Mouse (Mus musculus): ENCODE results near the gene Nhlrc2.
A peak's percentile ranks its signal among the peaks of the same experiment; 100 is the strongest.

The Nhlrc2 gene

DNA sequence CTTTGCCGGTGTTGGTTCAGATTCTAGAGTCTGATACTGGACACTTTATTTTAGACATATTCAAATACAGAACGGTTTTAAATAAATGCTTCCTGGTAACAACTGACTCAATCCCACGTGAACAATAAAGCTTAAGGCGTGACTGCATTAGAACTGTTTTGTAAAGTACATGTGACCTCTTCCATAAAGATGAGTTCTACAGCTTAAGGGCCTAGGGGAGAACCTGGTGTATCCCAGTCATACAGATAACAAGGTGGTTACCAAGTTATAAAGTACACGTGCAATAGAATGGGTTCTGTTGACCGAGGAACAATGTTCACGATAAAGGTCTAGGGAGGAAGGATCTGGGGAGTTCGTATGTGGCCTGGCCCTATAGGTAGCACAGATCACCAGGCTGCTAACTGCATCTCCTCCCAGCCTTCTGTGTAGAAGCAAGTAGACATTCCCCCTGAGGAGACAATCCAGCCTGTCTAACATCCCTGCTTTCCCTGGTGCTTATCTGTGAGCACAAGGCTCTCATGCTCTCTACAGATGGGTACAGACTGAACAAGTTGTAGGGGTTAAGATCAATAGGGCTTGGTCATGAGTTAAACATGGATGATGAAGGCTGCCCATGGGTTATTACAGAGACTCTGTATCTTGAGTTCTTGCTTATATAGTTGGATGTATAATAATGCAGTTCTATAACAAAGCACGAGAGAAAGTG is 14.5 kb downstream of the Nhlrc2 start:
- DNase-seq (ENCODE audit: extremely low read depth, low read depth, low spot score): no peak

DNA sequence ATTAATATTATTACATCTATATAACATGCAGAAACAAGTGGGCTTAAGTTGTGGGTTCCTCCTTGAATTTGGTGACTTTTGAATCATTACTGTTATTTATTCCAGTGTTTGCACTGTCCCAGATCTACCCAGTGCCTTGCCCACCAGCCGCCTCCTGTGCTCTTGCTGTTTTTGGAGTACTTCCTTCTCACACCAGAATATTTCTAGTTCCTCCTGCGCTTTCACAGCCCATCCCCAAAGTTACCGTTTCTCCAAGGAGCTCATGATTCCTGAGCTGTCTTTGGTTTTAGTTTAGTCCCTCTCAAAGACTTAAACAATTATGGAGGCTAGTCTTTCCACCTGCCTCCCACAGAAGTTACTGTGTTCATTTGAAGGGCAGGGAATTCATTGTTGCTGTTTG is 15.4 kb downstream of the Nhlrc2 start:
- DNase-seq (ENCODE audit: extremely low read depth, low read depth, low spot score): no peak

DNA sequence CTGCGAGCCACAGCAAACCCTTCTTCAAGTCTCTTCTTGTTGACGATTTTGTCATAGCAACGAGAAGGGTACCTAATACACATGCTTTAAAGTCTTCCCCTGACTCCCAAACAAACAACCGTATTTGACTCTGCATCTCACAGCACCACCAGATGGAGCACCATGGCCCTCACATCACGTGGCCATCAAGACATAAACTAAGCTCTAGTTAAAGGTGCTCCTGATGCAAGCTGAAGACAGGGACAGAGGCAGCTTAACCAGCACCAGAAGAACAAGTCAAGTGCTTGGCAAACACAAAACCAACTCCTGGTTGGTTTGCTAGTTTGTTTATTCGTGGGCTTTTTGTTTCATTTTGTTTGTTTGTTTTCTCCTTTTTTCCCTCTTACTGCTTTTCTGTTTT is 17.3 kb downstream of the Nhlrc2 start:
- DNase-seq (ENCODE audit: extremely low read depth, low read depth, low spot score): no peak

- no peak for DNase-seq (ENCODE audit: extremely low read depth, low read depth, low spot score)
These were observed 18.0 kb downstream of the Nhlrc2 start for GRCm38 (mm10) chr19:56566041-56566440.

- DNase-seq (ENCODE audit: extremely low read depth, low read depth, low spot score): no peak
These were observed 18.9 kb downstream of the Nhlrc2 start for GRCm38 (mm10) chr19:56566940-56567339.

- no peak for DNase-seq (ENCODE audit: extremely low read depth, low read depth, low spot score)
These were observed 22.7 kb downstream of the Nhlrc2 start for GRCm38 (mm10) chr19:56570781-56571180.

DNA sequence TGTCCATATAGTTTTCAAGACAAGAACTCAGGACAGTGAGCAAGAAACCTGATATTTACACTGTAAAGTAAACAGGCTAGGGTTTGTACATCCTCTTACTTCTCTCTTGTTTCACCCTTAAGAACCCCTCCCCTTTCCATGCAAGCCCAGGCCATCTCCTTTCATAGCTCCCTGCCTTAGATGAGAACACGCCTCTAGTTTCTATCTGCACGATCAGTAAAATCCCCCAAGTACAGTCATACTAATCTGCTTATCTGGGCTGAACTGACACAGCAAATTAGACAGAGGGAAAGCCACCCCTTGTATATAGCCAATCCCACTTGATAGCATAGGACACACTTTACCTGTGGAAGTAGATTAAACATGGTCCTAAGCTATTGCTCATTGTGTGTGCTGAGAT is 23.2 kb downstream of the Nhlrc2 start:
- DNase-seq (ENCODE audit: extremely low read depth, low read depth, low spot score): no peak

GRCm38 (mm10) chr19:56571913-56572312 is 23.9 kb downstream of the Nhlrc2 start:
- DNase-seq (ENCODE audit: extremely low read depth, low read depth, low spot score): peak; percentile 64

DNA sequence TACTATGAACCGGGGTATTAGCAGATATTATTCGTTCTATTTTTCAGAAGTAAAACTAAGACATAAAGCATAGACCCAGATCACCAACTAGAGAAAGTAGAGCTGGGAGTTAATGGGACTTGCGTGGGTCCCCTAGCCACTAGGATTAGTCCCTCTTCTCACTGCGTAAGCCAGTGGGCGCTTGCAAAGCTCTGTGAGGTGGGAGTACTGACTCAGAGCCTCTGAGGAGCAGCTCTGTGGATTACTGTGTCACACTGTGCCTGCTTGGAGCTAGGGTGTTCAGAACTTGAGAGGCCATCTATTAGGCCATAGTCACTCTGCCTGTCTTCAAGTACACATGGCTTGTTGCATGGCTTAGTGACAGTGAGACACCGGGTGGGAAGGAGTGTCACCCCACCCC is 25.1 kb downstream of the Nhlrc2 start:
- no peak for DNase-seq (ENCODE audit: extremely low read depth, low read depth, low spot score)

- no peak for DNase-seq (ENCODE audit: extremely low read depth, low read depth, low spot score)
These were observed 29.7 kb downstream of the Nhlrc2 start for GRCm38 (mm10) chr19:56577801-56578200.

DNA sequence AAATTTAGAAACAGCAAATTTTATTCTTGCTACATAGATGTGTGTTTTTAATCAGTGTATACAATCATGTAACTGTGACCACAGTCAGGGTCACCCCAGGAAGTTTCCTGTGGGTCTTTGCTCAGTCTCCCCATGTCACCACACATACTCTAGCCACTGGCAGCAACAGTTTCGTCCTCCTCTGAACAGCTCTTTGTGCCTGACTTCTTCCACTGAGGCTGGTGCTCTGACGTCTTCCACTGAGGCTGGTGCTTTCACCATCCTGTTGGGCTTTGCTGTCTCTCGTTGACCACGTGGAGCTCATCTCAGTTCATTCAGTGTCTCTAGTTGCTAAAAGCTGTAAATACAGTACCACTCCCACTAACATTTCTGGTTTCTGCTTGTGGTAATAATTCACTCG is 33.9 kb downstream of the Nhlrc2 start:
- no peak for DNase-seq (ENCODE audit: extremely low read depth, low read depth, low spot score)

GRCm38 (mm10) chr19:56583785-56584184 is 35.7 kb downstream of the Nhlrc2 start:
- DNase-seq (ENCODE audit: extremely low read depth, low read depth, low spot score): no peak

- DNase-seq (ENCODE audit: extremely low read depth, low read depth, low spot score): no peak
These were observed 36.2 kb downstream of the Nhlrc2 start for GRCm38 (mm10) chr19:56584288-56584687.

DNA sequence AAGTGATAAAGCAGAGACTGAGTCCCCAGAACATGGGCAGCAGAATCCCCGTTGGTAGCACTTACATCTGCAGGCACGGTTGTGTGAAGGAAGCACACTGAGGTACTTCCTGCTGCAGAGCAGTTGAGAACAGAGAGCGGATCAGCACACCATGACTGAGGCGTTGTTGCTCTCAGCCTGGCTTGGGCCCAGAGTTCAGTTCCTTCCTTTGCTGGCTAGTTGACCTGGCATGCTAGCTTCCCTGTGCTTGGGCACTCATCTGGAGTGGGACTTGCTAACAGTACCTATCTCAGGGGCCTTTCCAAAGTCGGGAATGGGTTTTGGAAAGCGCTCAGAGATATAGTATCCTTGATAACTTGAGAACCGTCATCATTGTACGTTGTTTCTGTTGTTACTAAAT is 38.3 kb downstream of the Nhlrc2 start:
- no peak for DNase-seq (ENCODE audit: extremely low read depth, low read depth, low spot score)

- DNase-seq (ENCODE audit: extremely low read depth, low read depth, low spot score): peak; percentile 68
These were observed 40.2 kb downstream of the Nhlrc2 start for GRCm38 (mm10) chr19:56588205-56588626.

GRCm38 (mm10) chr19:56589008-56589407 is 40.9 kb downstream of the Nhlrc2 start:
- DNase-seq (ENCODE audit: extremely low read depth, low read depth, low spot score): no peak

GRCm38 (mm10) chr19:56589455-56589854 is 41.4 kb downstream of the Nhlrc2 start:
- DNase-seq (ENCODE audit: extremely low read depth, low read depth, low spot score): no peak

DNA sequence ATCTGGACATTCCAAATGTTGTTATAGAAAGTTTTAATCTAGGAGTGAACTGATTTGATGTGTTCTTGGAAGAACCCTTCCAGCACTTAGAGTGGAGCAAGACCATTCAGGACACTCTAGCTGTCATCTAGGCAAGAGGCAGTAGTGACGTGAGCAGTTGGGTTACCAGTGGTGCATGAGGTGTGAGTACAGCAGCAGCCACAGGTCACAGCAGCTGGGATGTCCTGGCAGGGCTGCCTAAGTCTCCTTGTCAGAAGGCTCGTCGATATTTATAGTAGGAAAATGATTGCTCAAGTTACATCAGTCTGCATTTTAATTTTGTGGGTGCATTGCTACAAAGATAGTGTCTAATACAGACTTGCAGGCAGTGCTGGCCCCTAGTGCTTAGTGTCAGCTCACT is 42.2 kb downstream of the Nhlrc2 start:
- DNase-seq (ENCODE audit: extremely low read depth, low read depth, low spot score): no peak

DNA sequence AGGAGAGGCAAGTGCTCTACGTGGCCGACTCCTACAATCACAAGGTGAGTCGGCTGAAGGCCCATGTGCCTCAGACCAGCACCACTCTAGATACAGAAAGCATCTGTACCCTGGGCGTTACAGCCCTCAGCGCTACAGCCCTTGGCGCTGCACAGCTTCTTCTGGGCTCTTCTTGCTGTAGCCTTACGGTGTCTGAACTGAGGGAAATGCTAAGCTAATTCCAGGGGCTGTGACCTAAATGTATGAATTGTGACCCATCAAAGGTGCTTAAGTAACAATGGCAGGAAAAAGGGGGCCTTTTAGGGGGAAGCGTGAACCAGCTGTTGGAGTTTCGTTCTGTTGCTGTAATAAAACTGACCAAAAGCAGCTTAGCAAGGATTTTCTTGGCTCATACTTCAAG is 44.4 kb downstream of the Nhlrc2 start:
- DNase-seq (ENCODE audit: extremely low read depth, low read depth, low spot score): no peak

DNA sequence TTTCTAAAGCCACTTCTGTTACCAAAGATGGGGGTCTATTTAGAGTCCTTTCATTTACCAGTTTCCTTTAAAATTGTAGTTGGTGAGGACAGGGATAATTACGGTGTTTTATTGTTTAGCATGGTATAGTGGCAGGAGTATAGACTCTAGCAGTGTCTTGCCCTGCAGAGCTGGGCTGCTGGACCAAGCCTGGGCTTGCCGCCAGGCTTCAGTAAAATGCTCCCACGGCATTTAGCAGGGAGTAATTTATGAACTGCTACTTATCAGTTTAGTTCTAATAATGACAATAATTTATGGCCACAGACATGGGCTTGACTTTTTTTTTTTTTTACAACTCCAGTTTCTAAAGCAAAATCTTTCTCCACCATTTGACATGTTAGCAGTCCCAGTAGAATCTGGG is 51.9 kb downstream of the Nhlrc2 start:
- no peak for DNase-seq (ENCODE audit: extremely low read depth, low read depth, low spot score)

GRCm38 (mm10) chr19:56600797-56601196 is 52.7 kb downstream of the Nhlrc2 start:
- DNase-seq (ENCODE audit: extremely low read depth, low read depth, low spot score): no peak

DNA sequence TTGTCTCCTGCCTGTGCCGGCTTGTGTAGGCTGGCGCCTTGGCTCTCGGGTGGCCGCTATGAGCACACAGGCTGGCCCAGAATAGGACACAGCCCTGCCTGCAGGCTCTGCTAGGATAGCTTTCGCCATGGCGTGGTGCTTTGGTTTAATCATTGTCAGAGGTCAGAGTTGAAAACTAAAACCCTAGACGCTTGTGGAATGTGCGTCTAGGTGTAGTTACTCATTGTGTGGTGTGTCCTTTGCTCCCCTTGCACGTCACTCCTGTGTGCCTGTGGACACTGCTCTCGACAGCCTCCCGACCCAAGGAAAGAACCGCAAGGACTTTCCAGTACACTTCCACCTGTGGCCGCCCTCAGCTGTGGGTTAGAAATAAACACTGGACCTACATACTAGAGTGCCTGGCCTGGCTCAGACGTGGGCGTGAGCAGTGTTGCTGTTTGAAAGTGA is 53.9 kb downstream of the Nhlrc2 start:
- peak; percentile 33 for DNase-seq (ENCODE audit: extremely low read depth, low read depth, low spot score)

- DNase-seq (ENCODE audit: extremely low read depth, low read depth, low spot score): no peak
These were observed 60.9 kb downstream of the Nhlrc2 start for GRCm38 (mm10) chr19:56608946-56609345.

All from fat pad, adult 2 months (tissue).